Mouse (Mus musculus) limb, embryonic 11.5 days (tissue): ENCODE measurements at regions not wholly inside any gene's neighbourhood (a gene's known extent, or its start where the extent isn't known, plus 50 kb on each side); places are given as distances from the start of the nearest gene placed in this dataset.

ENCODE experiments used
- ATAC-seq: fragments of 200-750 bp; cut with Nextera tagmentation; 2 replicates; pipeline ENCODE4 v1.8.0; 2017; ENCODE audit warnings: low read depth; ENCODE audit not compliant: insufficient number of reproducible peaks, low FRiP score, low TSS enrichment
- DNase-seq: peaks from one replicate; pipeline ENCODE4 v3.0.0-alpha.2; 2015; ENCODE audit warnings: low spot score
- H3K27ac ChIP-seq: fragments of 300-500 bp; sonication (generic); replicated peaks from 2 replicates; pipeline ENCODE4 v1.5.1; 2014; ENCODE audit warnings: low read depth, mild to moderate bottlenecking, low read length
- H3K27me3 ChIP-seq: fragments of 300-500 bp; sonication (generic); 2 replicates; pipeline ENCODE4 v1.6.1; 2014; ENCODE audit warnings: mild to moderate bottlenecking, low read length, mixed read lengths; ENCODE audit not compliant: control insufficient read depth, insufficient read depth
- H3K36me3 ChIP-seq: fragments of 300-500 bp; sonication (generic); 2 replicates; pipeline ENCODE4 v1.6.1; 2014; ENCODE audit warnings: mild to moderate bottlenecking, low read length, moderate library complexity, mixed read lengths; ENCODE audit not compliant: control insufficient read depth, insufficient read depth
- H3K4me1 ChIP-seq: fragments of 300-500 bp; sonication (generic); 2 replicates; pipeline ENCODE4 v1.6.1; 2014; ENCODE audit warnings: low read length, mixed read lengths; ENCODE audit not compliant: control insufficient read depth, insufficient read depth
- H3K4me2 ChIP-seq: fragments of 300-500 bp; sonication (generic); 2 replicates; pipeline ENCODE4 v1.6.1; 2014; ENCODE audit warnings: low read depth, mild to moderate bottlenecking, moderate library complexity; ENCODE audit not compliant: severe bottlenecking
- H3K4me3 ChIP-seq: fragments of 300-500 bp; sonication (generic); 2 replicates; pipeline ENCODE4 v1.5.1; 2014; ENCODE audit warnings: low read depth, low read length
- H3K9ac ChIP-seq: fragments of 300-500 bp; sonication (generic); 2 replicates; pipeline ENCODE4 v1.6.1; 2014; ENCODE audit warnings: mild to moderate bottlenecking, low read length
- H3K9me3 ChIP-seq: fragments of 300-500 bp; sonication (generic); 2 replicates; pipeline ENCODE4 v1.6.1; 2016; ENCODE audit warnings: low read length; ENCODE audit not compliant: control insufficient read depth
- WGBS: fragments of 180-500 bp; shearing (Covaris S2); extraction: QIAGEN DNeasy Blood & Tissue Kit; methylation state at CpG from one replicate; pipeline ENCODE4 v1.1.7; 2014; 5-methylcytosine and 5-hydroxymethylcytosine counted together

DNA sequence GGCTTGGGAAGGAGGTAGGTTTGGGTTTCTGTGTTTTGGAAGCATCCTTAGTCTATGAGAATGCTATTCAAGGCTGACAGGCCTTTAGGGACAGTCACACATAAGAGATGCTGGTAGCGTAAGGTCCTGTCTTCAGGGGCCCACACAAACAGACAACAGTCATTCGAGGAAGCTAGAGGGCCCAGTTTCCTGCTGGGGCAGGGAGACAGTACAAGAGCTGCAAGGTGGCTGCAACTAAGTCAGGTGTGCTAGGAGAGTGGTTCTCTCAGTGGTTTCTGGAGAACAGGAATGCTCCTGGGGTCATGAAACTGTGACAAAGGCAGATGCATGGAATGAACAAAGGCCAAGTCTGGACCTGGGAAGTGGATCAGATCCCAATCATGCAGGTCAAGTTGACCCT lies 161.1 kb downstream of the Cd24a start:
- no peak overlapping the region for H3K27ac ChIP-seq

DNA sequence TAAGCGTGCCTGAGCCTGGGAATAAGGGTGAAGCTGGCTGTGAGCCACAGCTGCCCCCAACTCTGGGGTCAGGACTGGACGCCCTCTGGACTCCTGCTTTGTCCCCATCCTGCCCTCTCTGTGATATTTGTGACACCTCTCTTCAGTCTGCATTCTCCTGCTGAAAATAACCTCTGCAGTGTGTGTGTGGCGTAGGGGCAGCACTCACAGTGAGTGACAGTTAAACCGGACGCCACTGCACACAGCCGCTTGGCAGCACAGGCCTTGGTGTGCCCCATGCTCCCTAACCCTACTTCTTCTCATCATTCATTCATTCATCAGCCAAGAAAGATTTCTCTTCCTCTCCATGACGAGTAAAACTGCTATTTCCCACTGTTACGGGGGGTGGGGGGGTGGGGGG lies 161.6 kb downstream of the Cd24a start:
- no peaks in the 10 kb centered on the region for H3K27me3 ChIP-seq
- H3K36me3 ChIP-seq, result no peaks in the 10 kb centered on the region
- ATAC-seq, result no peak
- WGBS, result 48% methylated on average over 8 of the region's 8 CpGs
- H3K4me1 ChIP-seq, result peaks cover 27% of the 10 kb centered on the region
- H3K4me3 ChIP-seq, result no peak overlapping the region
- H3K4me2 ChIP-seq, result no peak overlapping the region
- no peak for DNase-seq
- peak overlapping the region; percentile 81 for H3K27ac ChIP-seq
- no peaks in the 10 kb centered on the region for H3K9me3 ChIP-seq
- H3K9ac ChIP-seq, result no peak overlapping the region

More for the DNA sequence above, 161.1 kb downstream of the Cd24a start:
- Histone ChIP-seq H3K27me3 (no peaks in the 10 kb centered on the region), H3K9me3 (no peaks in the 10 kb centered on the region), H3K9ac (no peak overlapping the region), H3K4me1 (peaks cover 27% of the 10 kb centered on the region), H3K4me2 (no peak overlapping the region), H3K36me3 (no peaks in the 10 kb centered on the region), H3K4me3 (no peak overlapping the region)
- no peak for DNase-seq
- 79% methylated on average over 2 of the region's 2 CpGs for WGBS
- ATAC-seq, result no peak

DNA sequence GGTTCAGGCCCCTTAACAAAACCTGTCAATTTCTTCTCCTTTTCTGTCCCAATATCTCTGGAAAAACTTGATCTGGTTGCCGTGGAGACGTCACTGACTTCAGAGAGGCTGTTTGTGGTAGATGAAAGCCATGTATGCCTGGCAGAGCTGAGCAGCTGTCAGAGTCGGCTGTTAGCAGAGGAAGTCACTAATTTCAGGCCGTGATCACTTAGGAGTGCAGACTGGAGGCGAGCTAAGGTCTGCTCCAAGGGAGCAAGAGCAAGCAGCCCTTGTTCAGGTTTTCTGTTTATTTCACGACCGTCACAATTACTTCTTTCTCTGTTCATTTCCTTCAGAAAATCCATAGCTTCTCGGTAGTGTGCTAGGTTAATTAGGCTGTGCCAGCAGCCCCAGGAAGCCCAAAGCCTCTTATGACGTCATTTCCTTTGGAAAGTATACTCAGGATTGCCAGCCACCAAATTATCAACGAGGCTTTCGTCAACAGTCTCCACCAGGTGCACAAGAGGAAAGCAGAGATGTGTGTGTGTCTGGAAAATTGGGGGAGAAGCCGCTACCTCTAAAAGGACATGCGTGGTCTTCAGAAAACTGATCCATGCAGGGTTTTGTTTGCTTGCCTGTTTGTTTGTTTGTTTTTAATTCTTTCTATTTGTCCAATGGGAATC lies 161.2 kb downstream of the Qrsl1 start:
- Histone ChIP-seq H3K4me2 (no peak overlapping the region), H3K4me3 (no peak overlapping the region)
- 20% methylated on average over 13 of the region's 13 CpGs for WGBS

DNA sequence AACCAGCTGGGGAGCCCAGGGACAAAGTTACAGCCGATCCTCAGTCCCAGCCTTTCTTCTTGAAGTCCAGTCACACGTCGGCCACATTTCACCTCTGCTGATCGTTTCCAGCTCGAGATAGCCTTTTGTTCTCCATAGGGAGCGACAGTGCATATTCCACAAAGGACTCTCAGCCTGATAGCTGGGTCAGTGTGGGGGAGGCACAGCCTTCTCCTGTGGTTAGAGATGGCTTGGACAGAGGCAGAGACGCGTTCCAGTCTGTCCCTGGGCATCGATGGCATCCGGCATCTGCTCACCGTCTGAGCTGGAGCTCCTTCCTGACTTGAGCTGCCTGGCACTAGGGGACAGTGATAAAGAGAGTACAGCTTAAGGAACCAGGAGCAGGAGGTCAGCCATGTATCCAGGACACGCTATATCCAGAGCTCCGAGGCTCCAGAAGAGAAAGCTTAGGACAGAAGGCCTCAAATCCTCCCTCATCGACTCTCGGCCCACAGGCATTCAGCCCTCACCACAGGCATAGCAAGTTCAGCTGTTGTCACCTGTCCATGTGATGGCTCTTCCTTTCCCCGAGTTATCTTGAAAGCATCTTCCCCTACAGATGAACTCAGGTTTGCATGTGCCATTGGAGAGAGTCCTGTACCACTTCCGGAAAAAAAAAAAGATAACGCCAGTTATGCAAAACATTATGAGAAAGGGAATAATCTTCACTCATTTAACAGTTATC lies 160.0 kb downstream of the Qrsl1 start:
- 54% methylated on average over 18 of the region's 18 CpGs for WGBS
- Histone ChIP-seq H3K4me3 (no peak overlapping the region), H3K4me1 (peaks cover 27% of the 10 kb centered on the region), H3K36me3 (no peaks in the 10 kb centered on the region), H3K4me2 (no peak overlapping the region), H3K9ac (no peak overlapping the region; the same call in 1 of the 2 replicates), H3K9me3 (no peaks in the 10 kb centered on the region), H3K27ac (peak overlapping the region; percentile 24; the same call in 1 of the 2 replicates), H3K27me3 (no peaks in the 10 kb centered on the region)
- ATAC-seq, result no peak
- DNase-seq, result no peak

More for the DNA sequence above, 161.2 kb downstream of the Qrsl1 start:
- H3K9me3 ChIP-seq, result no peaks in the 10 kb centered on the region
- no peaks in the 10 kb centered on the region for H3K36me3 ChIP-seq
- ATAC-seq (peak; percentile 55; the same call in 1 of the 2 replicates), DNase-seq (peak; percentile 64)
- H3K27me3 ChIP-seq, result no peaks in the 10 kb centered on the region
- H3K27ac ChIP-seq, result peak overlapping the region; percentile 81
- peaks cover 27% of the 10 kb centered on the region for H3K4me1 ChIP-seq
- no peak overlapping the region for H3K9ac ChIP-seq

DNA sequence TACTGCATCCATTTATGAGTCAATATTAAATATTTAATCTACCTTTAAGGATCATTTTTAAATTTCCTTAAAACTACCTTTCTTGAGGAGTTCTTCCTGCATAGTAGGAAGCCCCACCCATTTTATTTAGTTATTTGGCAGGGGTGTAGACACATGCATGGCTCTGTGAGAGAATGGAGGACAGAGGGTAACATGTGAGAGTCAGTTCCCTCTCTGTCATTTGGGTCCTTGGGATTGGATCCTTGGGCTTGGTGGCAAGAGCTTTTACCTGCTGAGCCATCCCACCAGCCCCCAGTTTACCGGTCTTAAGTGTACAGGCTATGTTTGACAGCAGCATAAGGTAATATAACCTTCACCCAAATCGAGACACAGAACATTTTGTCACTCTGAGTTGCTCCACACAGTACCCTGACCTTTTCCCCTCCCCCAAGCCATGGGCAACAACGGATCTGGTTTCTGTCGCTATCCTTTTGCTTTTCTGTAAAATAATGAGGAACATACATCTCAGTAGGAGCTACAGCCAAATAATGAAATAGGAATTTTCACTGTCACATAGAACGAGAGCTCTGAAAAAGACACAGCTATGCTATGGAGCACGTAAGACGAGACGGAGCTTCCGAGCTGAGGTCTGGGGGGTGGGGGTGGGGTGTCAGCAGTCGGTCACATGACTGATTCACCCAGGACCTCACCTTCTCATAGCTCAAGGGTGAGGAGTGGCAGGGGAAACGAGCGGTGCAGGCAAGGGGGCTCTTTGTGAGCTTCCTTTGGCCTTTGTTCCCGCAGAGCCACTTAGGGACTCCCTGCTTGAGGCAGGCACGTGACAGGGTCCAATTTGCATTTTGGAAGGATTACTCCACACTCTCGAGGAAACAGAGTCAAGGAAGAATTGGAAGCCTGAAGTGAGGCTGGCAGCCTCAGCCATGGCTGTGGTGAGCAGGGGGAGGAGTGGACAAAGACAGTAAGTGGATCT lies 159.2 kb downstream of the Qrsl1 start:
- 3% methylated on average over 15 of the region's 15 CpGs for WGBS
- ATAC-seq (peak; percentile 45; the same call in 1 of the 2 replicates), DNase-seq (peak; percentile 55)
- H3K4me1 ChIP-seq, result peaks cover 27% of the 10 kb centered on the region
- peak overlapping the region; percentile 10 for H3K4me2 ChIP-seq
- H3K9ac ChIP-seq, result no peak overlapping the region
- no peaks in the 10 kb centered on the region for H3K9me3 ChIP-seq
- H3K36me3 ChIP-seq, result no peaks in the 10 kb centered on the region
- H3K27me3 ChIP-seq, result no peaks in the 10 kb centered on the region
- H3K4me3 ChIP-seq, result no peak overlapping the region
- peak overlapping the region; percentile 10 for H3K27ac ChIP-seq

DNA sequence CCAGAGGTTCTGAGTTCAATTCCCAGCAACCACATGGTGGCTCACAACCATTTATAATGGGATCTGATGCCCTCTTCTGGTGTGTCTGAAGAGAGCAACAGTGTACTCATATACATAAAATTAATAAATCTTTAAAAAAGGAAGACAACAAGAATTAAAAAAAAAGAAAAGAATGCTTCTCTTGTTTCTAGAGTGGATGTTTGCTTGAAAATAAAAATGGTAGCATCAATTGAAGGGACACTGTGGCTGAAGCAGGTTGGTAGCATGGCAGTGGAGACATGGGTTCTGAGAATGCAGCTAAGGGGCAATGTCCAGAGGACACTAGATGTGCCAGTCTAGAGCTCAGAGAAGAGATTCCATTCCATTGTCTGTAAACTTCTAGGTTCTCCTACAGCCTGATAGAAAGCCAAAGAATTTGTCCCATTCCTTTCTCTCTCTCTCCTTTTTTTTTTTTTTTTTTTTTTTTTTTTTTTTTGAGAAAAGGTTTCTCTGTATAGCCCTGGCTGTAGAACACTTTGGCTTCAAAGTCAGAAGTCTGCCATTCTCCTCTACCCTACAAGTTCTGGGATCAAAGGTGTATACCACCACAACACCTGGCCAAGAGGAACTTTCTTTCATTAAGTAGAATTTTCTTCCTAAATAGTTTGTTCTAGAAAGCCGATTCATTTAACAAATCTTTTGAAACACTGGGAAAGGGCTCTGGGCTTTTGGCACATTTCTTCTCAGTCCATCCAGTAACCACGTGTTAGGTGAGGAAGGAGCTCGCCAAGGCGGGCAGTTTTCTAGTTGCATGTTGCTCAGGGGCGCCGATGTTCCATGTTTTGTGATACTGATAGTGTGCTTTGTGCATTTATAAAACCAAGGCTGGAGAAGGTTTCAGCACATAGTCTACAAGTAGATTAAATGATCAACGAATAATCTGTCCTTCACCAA lies 158.1 kb downstream of the Qrsl1 start:
- DNase-seq, result no peak
- 94% methylated on average over 7 of the region's 7 CpGs for WGBS
- Histone ChIP-seq H3K9ac (no peak overlapping the region), H3K4me3 (no peak overlapping the region), H3K36me3 (no peaks in the 10 kb centered on the region), H3K27me3 (no peaks in the 10 kb centered on the region), H3K4me2 (no peak overlapping the region), H3K4me1 (peaks cover 27% of the 10 kb centered on the region), H3K9me3 (no peaks in the 10 kb centered on the region), H3K27ac (no peak overlapping the region)
- ATAC-seq, result no peak

DNA sequence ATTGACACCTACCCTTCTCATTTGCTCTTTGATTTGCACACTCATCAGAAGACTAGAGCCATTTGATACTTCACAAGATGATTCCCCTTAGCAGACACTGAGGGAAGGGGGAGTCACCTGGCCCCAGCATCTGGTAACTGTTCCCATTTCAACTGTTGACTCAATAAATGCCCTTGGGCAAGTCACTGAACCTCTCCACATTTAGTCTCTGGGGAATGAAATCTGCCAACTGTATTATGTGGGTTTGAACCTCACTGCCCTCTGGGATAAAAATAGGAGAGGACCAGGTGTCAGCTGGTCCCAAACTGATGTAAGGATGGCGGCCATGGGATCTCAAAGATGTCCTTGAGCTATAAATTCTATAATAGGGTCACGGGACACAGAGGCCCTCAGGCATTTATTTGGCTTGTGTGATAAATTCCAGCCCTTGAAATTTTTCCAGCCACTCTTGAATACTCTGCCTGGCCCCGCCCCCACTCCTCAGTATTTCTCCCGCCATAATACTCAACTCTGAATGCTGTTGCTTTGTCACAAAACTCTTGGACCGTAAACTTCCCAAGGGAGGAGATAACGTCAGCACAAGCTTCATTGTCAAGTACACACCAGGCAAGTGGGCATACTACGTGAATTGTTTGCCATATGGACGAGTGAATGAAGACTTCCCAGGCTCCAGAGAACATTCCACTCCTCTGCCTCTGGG lies 155.5 kb downstream of the Qrsl1 start:
- 87% methylated on average over 8 of the region's 8 CpGs for WGBS
- Histone ChIP-seq H3K4me1 (peaks cover 10% of the 10 kb centered on the region; the same call in 1 of the 2 replicates), H3K4me3 (no peak overlapping the region), H3K27me3 (no peaks in the 10 kb centered on the region), H3K36me3 (no peaks in the 10 kb centered on the region), H3K4me2 (no peak overlapping the region), H3K9me3 (no peaks in the 10 kb centered on the region), H3K27ac (no peak overlapping the region), H3K9ac (no peak overlapping the region)
- no peak for DNase-seq
- no peak for ATAC-seq
